Mouse (Mus musculus): ENCODE results near the gene Il21r.

GRCm38 (mm10) chr7:125630989-125631388 lies 27.8 kb downstream of the Il21r start:
- TF ChIP-seq POLR2A (IDR thresholded peaks at IDR 0.05; ENCODE audit: borderline replicate concordance, insufficient read depth, low read length) (no peak), CTCF (IDR thresholded peaks at IDR 0.05; ENCODE audit: borderline replicate concordance, insufficient read depth, low read depth, low read length) (no peak)
